Mouse (Mus musculus) limb, embryonic 13.5 days (tissue): Measurements from ENCODE around the gene Jarid2. TPM values are rescaled to one million over a fixed set of nuclear protein-coding genes. Genes with fewer than 3 reads are reported as not detected.

Source experiments
- ATAC-seq: fragments of 200-750 bp; cut with Nextera tagmentation; 2 replicates; pipeline ENCODE4 v1.8.0; 2017; ENCODE audit warnings: low read depth, moderate number of reproducible peaks, moderate TSS enrichment; ENCODE audit not compliant: low FRiP score
- H3K27ac ChIP-seq: fragments of 300-500 bp; sonication (generic); 2 replicates; pipeline ENCODE4 v1.5.1; 2015; ENCODE audit warnings: inconsistent platforms, mild to moderate bottlenecking, moderate library complexity
- H3K27me3 ChIP-seq: fragments of 300-500 bp; sonication (generic); 2 replicates; pipeline ENCODE4 v1.6.1; 2015; ENCODE audit warnings: mild to moderate bottlenecking, inconsistent platforms
- H3K36me3 ChIP-seq: fragments of 300-500 bp; sonication (generic); 2 replicates; pipeline ENCODE4 v1.6.1; 2015; ENCODE audit warnings: inconsistent platforms, mild to moderate bottlenecking, moderate library complexity
- H3K4me1 ChIP-seq: fragments of 300-500 bp; sonication (generic); 2 replicates; pipeline ENCODE4 v1.6.1; 2015; ENCODE audit warnings: inconsistent platforms
- H3K4me2 ChIP-seq: fragments of 300-500 bp; sonication (generic); replicated peaks from 2 replicates; pipeline ENCODE4 v1.6.1; 2015; ENCODE audit warnings: inconsistent platforms, mild to moderate bottlenecking, moderate library complexity
- H3K4me3 ChIP-seq: fragments of 300-500 bp; sonication (generic); 2 replicates; pipeline ENCODE4 v1.5.1; 2015; ENCODE audit warnings: moderate library complexity, mild to moderate bottlenecking, inconsistent platforms
- H3K9ac ChIP-seq: fragments of 300-500 bp; sonication (generic); 2 replicates; pipeline ENCODE4 v1.6.1; 2015; ENCODE audit warnings: mild to moderate bottlenecking, inconsistent platforms
- H3K9me3 ChIP-seq: fragments of 300-500 bp; sonication (generic); 2 replicates; pipeline ENCODE4 v1.6.1; 2016; ENCODE audit warnings: inconsistent platforms
- WGBS: fragments of 180-500 bp; shearing (Covaris S2); methylation state at CpG from one replicate; pipeline ENCODE4 v1.1.7; 2015; 5-methylcytosine and 5-hydroxymethylcytosine counted together
- polyA plus RNA-seq: library from polyadenylated mRNA; unstranded; fragments of >200 nt; fragmentation: Nextera tagmentation; extraction: Ambion mirVana; gene quantifications from 2 replicates; pipeline ENCODE4 v1.2.1, GENCODE M21; 2015

The Jarid2 gene
- polyA plus RNA-seq, 1 experiment from 2014 or later = 53.8 TPM

GRCm38 (mm10) chr13:44913560-44913959, 184.3 kb downstream of the Jarid2 start:
- no peak for ATAC-seq
- H3K27ac ChIP-seq = peak overlapping the region; percentile 48; the same call in 1 of the 2 replicates
- no peak overlapping the region for H3K9ac ChIP-seq
- no peak overlapping the region for H3K4me2 ChIP-seq
- no peaks in the 10 kb centered on the region for H3K9me3 ChIP-seq
- H3K36me3 ChIP-seq = peaks cover 98% of the 10 kb centered on the region
- H3K27me3 ChIP-seq = no peaks in the 10 kb centered on the region
- WGBS = 69% methylated on average over 7 of the region's 7 CpGs
- H3K4me3 ChIP-seq = no peak overlapping the region
- peaks cover 20% of the 10 kb centered on the region for H3K4me1 ChIP-seq

DNA sequence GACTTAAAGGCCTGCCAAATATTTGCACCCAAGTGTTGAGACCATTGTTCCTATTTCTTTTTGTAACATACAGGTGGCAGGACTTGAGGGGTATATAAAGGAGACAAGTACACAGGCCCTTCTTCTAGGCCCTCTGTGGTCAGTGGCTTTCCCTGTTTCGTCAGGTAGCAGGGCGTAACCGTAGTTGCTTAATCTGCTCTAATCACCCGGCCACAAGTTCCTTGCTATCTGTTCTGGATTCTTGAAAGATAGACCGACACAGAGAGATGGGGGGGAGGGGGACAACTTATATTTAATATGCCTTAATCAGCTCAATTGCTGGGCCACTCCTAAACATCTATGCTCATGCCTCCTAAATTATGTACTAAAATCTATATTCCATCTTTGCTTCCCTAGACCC, 186.1 kb downstream of the Jarid2 start:
- Histone ChIP-seq H3K27ac (no peak overlapping the region), H3K9ac (no peak overlapping the region), H3K36me3 (peaks cover 97% of the 10 kb centered on the region), H3K27me3 (no peaks in the 10 kb centered on the region), H3K4me3 (no peak overlapping the region), H3K9me3 (no peaks in the 10 kb centered on the region), H3K4me1 (peaks cover 16% of the 10 kb centered on the region), H3K4me2 (no peak overlapping the region)
- ATAC-seq = no peak
- 89% methylated on average over 5 of the region's 5 CpGs for WGBS

DNA sequence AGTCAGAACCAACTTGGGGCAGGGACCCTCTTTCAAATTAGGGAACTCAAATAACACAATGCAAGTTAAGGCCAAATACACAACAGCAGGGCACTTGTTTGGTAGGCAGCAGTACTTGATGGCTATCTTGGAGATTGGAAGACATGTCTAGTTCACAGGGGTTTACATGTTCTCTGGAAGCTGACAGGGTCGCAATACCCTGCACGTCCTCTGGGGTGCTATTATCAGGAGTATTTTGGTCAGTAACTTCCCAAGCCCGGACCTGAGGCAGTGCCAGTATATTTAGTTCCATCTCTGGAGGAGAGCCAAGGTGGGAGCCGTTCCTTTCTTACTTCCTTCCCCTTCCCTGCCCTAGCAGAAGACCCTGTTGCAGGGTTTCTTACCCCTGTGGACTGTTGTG, 186.7 kb downstream of the Jarid2 start:
- H3K27ac ChIP-seq = no peak overlapping the region
- H3K9me3 ChIP-seq = no peaks in the 10 kb centered on the region
- H3K4me2 ChIP-seq = no peak overlapping the region
- H3K27me3 ChIP-seq = no peaks in the 10 kb centered on the region
- H3K9ac ChIP-seq = no peak overlapping the region
- no peak for ATAC-seq
- H3K4me1 ChIP-seq = peaks cover 16% of the 10 kb centered on the region
- 73% methylated on average over 4 of the region's 4 CpGs for WGBS
- H3K4me3 ChIP-seq = no peak overlapping the region
- peaks cover 97% of the 10 kb centered on the region for H3K36me3 ChIP-seq

DNA sequence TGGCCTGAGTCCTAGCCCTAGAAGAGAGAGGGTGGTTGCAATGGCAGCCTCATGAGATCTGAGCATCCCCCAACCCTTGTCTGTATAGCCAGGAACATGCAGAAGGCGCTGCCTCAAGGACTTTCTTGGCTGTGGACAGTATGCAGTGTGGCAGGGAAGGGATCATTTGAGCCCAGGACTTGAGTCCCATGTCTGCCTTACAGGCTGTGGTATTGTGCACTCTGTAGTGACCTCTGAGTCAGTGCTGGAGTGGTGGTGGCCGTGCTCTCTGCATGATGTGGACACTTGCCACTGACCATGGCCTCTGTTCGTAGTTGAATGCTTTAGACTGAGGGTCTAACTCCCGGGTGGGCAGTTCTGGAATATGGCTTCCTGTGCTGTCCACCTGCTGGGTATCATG, 187.9 kb downstream of the Jarid2 start:
- Histone ChIP-seq H3K4me1 (peaks cover 12% of the 10 kb centered on the region), H3K4me3 (no peak overlapping the region), H3K9me3 (no peaks in the 10 kb centered on the region), H3K4me2 (no peak overlapping the region), H3K36me3 (peaks cover 99% of the 10 kb centered on the region), H3K9ac (no peak overlapping the region), H3K27ac (no peak overlapping the region), H3K27me3 (no peaks in the 10 kb centered on the region)
- ATAC-seq = no peak
- WGBS = 93% methylated on average over 4 of the region's 4 CpGs

DNA sequence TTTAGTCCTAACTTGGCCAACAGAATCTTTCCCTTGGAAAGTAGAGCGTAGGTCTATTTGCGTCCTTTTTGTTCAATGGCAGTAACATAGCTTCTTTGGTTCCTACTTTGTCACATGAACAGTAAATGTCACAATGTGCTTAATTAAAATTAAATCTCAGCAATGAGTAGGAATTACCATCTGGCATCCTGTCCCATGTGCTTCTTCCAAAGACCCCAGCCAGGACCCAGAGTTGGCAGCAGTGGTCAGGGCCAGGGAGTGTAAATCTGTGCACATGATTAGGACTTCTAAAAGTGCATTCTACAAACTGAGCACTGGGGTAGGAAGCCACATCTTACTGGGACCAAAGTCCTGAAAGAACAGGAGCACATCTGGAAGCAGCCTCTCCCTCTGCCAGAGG, 189.0 kb downstream of the Jarid2 start:
- ATAC-seq = no peak
- H3K27me3 ChIP-seq = no peaks in the 10 kb centered on the region
- no peak overlapping the region for H3K27ac ChIP-seq
- H3K9me3 ChIP-seq = no peaks in the 10 kb centered on the region
- 96% methylated on average over 2 of the region's 2 CpGs for WGBS
- H3K4me2 ChIP-seq = no peak overlapping the region
- no peak overlapping the region for H3K4me3 ChIP-seq
- 0 out of 2 replicates have a peak, but pooled peaks cover 2% of the 10 kb centered on the region for H3K4me1 ChIP-seq
- no peak overlapping the region for H3K9ac ChIP-seq
- peaks cover 99% of the 10 kb centered on the region for H3K36me3 ChIP-seq

DNA sequence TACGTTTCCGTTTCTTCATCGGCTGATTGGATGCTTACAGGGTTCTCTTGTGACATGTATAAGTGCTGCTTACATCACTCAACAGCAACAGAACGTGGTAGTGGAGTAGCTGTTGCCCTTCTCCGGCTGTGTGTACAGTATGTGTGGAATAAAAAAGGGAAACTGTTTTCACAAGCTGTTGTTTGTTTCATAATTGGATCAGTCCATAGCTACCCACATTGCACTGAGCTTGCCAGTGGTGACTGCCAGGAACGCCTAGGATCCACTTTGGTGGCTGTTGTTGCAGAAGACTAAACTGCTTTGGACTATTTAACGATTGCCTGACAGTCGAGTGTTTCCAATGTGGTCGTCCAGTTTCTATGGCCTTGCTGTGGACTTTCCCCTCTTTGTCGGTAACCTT, 191.8 kb downstream of the Jarid2 start:
- Histone ChIP-seq H3K4me1 (no peaks in the 10 kb centered on the region), H3K27ac (no peak overlapping the region), H3K27me3 (no peaks in the 10 kb centered on the region), H3K4me3 (no peak overlapping the region), H3K4me2 (no peak overlapping the region), H3K36me3 (peaks cover 99% of the 10 kb centered on the region), H3K9ac (no peak overlapping the region), H3K9me3 (no peaks in the 10 kb centered on the region)
- 72% methylated on average over 10 of the region's 10 CpGs for WGBS
- ATAC-seq = no peak

DNA sequence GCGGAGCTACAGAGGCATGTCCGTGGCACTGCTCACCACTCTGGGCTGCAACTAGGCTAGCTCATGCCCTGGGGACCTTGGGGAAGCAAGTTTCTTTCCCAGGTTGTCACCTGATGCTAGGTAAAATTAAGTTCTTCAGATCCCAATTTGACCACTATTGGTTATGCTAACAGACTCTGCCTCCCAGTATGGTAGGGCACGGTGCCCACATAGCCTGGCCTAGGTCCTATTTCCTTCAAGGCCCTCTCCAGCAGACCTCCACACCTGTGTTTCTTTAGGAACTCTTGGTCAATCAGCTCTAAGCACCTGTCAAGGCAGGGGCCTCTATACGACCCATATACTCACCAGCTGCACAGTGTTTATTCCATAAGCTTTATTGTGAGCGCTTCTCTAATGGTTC, 192.4 kb downstream of the Jarid2 start:
- Histone ChIP-seq H3K4me1 (no peaks in the 10 kb centered on the region), H3K9me3 (no peaks in the 10 kb centered on the region), H3K9ac (no peak overlapping the region), H3K27me3 (no peaks in the 10 kb centered on the region), H3K4me3 (no peak overlapping the region), H3K36me3 (peaks cover 96% of the 10 kb centered on the region), H3K4me2 (no peak overlapping the region), H3K27ac (no peak overlapping the region)
- no peak for ATAC-seq
- WGBS = 86% methylated on average over 5 of the region's 5 CpGs

DNA sequence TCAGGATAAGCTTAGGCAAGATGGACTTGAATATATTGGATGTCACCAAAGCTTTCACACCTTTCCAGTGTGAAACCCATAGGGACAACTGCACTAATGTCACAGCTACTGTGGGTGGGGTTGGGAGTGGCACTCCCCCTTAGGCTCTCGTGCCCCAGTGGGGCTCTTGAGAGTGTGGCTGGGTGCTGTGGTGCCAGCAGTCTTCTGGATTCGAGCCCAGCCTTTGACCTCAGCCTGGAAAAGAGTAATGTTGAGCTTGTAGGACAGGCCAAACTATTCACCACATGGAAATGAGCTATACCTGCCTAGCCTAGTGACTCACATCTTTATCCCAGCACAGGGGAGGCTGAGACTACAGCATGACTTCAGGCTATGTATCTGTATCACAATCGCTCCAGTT, 194.8 kb downstream of the Jarid2 start:
- peaks cover 73% of the 10 kb centered on the region for H3K36me3 ChIP-seq
- WGBS = 94% methylated on average over 3 of the region's 3 CpGs
- ATAC-seq = no peak
- no peak overlapping the region for H3K4me2 ChIP-seq
- no peak overlapping the region for H3K4me3 ChIP-seq
- H3K27ac ChIP-seq = no peak overlapping the region
- no peaks in the 10 kb centered on the region for H3K27me3 ChIP-seq
- no peaks in the 10 kb centered on the region for H3K4me1 ChIP-seq
- H3K9me3 ChIP-seq = no peaks in the 10 kb centered on the region
- H3K9ac ChIP-seq = no peak overlapping the region

- Histone ChIP-seq H3K9me3 (no peaks in the 10 kb centered on the region), H3K27ac (no peak overlapping the region), H3K4me2 (no peak overlapping the region), H3K27me3 (no peaks in the 10 kb centered on the region), H3K36me3 (peaks cover 69% of the 10 kb centered on the region), H3K9ac (no peak overlapping the region), H3K4me3 (no peak overlapping the region), H3K4me1 (no peaks in the 10 kb centered on the region)
- WGBS = 95% methylated on average over 2 of the region's 2 CpGs
- no peak for ATAC-seq
These were observed 195.9 kb downstream of the Jarid2 start for GRCm38 (mm10) chr13:44925173-44925572.

DNA sequence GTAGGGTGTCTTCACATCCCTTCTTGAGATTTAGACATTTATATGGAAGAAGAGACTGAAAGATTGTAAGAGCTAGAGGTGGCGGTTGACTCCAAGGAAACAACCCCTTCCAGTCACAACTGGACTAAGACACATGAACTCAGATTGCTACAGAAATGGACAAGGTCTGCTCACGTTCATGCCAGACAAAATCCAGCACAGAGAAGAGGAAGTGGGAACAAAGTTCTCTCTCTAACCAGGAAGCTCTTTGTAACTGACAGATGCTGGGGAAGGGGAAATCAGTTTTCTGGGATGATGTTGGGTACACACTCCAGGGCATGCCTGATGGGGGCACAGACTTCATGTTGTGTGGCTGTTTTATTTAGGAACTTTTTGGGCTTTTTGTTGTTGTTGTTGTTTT, 197.0 kb downstream of the Jarid2 start:
- peaks cover 66% of the 10 kb centered on the region for H3K36me3 ChIP-seq
- WGBS = 83% methylated on average over 2 of the region's 2 CpGs

GRCm38 (mm10) chr13:44932307-44933264, 203.3 kb downstream of the Jarid2 start:
- H3K27ac ChIP-seq = no peak overlapping the region
- H3K27me3 ChIP-seq = no peaks in the 10 kb centered on the region
- H3K9ac ChIP-seq = no peak overlapping the region
- no peaks in the 10 kb centered on the region for H3K9me3 ChIP-seq
- peaks cover 15% of the 10 kb centered on the region for H3K36me3 ChIP-seq
- H3K4me2 ChIP-seq = no peak overlapping the region
- H3K4me1 ChIP-seq = peaks cover 13% of the 10 kb centered on the region
- H3K4me3 ChIP-seq = no peak overlapping the region
- no peak for ATAC-seq
- WGBS = 72% methylated on average over 18 of the region's 18 CpGs

More for the DNA sequence above, 197.0 kb downstream of the Jarid2 start:
- Histone ChIP-seq H3K4me1 (no peaks in the 10 kb centered on the region), H3K27ac (no peak overlapping the region), H3K4me3 (no peak overlapping the region), H3K9me3 (no peaks in the 10 kb centered on the region), H3K9ac (no peak overlapping the region), H3K4me2 (no peak overlapping the region), H3K27me3 (no peaks in the 10 kb centered on the region)
- ATAC-seq = no peak

- Histone ChIP-seq H3K9me3 (no peaks in the 10 kb centered on the region), H3K27me3 (no peaks in the 10 kb centered on the region), H3K4me1 (peaks cover 13% of the 10 kb centered on the region), H3K4me2 (no peak overlapping the region), H3K36me3 (peaks cover 15% of the 10 kb centered on the region), H3K9ac (no peak overlapping the region), H3K4me3 (no peak overlapping the region), H3K27ac (no peak overlapping the region)
- no peak for ATAC-seq
- WGBS = 72% methylated on average over 7 of the region's 7 CpGs
These were observed 204.3 kb downstream of the Jarid2 start for GRCm38 (mm10) chr13:44933575-44933974.

GRCm38 (mm10) chr13:44937681-44938080, 208.4 kb downstream of the Jarid2 start:
- Histone ChIP-seq H3K9me3 (no peaks in the 10 kb centered on the region), H3K27ac (no peak overlapping the region), H3K36me3 (no peaks in the 10 kb centered on the region; the same call in 1 of the 2 replicates), H3K4me3 (no peak overlapping the region), H3K4me2 (no peak overlapping the region), H3K27me3 (no peaks in the 10 kb centered on the region), H3K4me1 (peaks cover 20% of the 10 kb centered on the region), H3K9ac (no peak overlapping the region)
- WGBS = 90% methylated on average over 3 of the region's 3 CpGs
- no peak for ATAC-seq
